Mouse (Mus musculus) limb, embryonic 12.5 days (tissue): Measurements from ENCODE around the gene Dock10. TPM values are rescaled to one million over a fixed set of nuclear protein-coding genes. Genes with fewer than 3 reads are reported as not detected.

Experiments used
- ATAC-seq: fragments of 200-750 bp; cut with Nextera tagmentation; 2 replicates; pipeline ENCODE4 v1.8.0; 2017; ENCODE audit warnings: low read depth, moderate TSS enrichment; ENCODE audit not compliant: insufficient number of reproducible peaks, insufficient read depth, low FRiP score, low TSS enrichment
- H3K27ac ChIP-seq: fragments of 300-500 bp; sonication (generic); 2 replicates; pipeline ENCODE4 v1.5.1; 2016; ENCODE audit warnings: mild to moderate bottlenecking, moderate library complexity
- H3K27me3 ChIP-seq: fragments of 300-500 bp; sonication (generic); 2 replicates; pipeline ENCODE4 v1.6.1; 2016; ENCODE audit warnings: mild to moderate bottlenecking, moderate library complexity
- H3K36me3 ChIP-seq: fragments of 300-500 bp; sonication (generic); 2 replicates; pipeline ENCODE4 v1.6.1; 2016; ENCODE audit warnings: mild to moderate bottlenecking, moderate library complexity
- H3K4me1 ChIP-seq: fragments of 300-500 bp; sonication (generic); replicated peaks from 2 replicates; pipeline ENCODE4 v1.6.1; 2016
- H3K4me2 ChIP-seq: fragments of 300-500 bp; sonication (generic); 2 replicates; pipeline ENCODE4 v1.6.1; 2016; ENCODE audit warnings: mild to moderate bottlenecking, moderate library complexity
- H3K4me3 ChIP-seq: fragments of 300-500 bp; sonication (generic); replicated peaks from 2 replicates; pipeline ENCODE4 v1.5.1; 2016; ENCODE audit warnings: mild to moderate bottlenecking
- H3K9ac ChIP-seq: fragments of 300-500 bp; sonication (generic); replicated peaks from 2 replicates; pipeline ENCODE4 v1.6.1; 2016; ENCODE audit warnings: mild to moderate bottlenecking, moderate library complexity
- H3K9me3 ChIP-seq: fragments of 300-500 bp; sonication (generic); 2 replicates; pipeline ENCODE4 v1.6.1; 2016; ENCODE audit warnings: mild to moderate bottlenecking, moderate library complexity
- WGBS: fragments of 180-500 bp; shearing (Covaris S2); methylation state at CpG from one replicate; pipeline ENCODE4 v1.1.7; 2016; 5-methylcytosine and 5-hydroxymethylcytosine counted together
- polyA plus RNA-seq: library from polyadenylated mRNA; unstranded; fragments of >200 nt; fragmentation: Nextera tagmentation; extraction: Ambion mirVana; gene quantifications from 2 replicates; pipeline ENCODE4 v1.2.1, GENCODE M21; 2016

Dock10 gene
- polyA plus RNA-seq, 1 experiment from 2014 or later: 4.5 TPM

- Histone ChIP-seq H3K9ac (no peak overlapping the region), H3K27ac (no peak overlapping the region), H3K36me3 (no peaks in the 10 kb centered on the region), H3K27me3 (no peaks in the 10 kb centered on the region), H3K4me1 (no peaks in the 10 kb centered on the region), H3K4me2 (no peak overlapping the region), H3K9me3 (no peaks in the 10 kb centered on the region), H3K4me3 (no peak overlapping the region)
- 69% methylated on average over 1 of the region's 1 CpGs for WGBS
- no peak for ATAC-seq
Measured at GRCm38 (mm10) chr1:80676004-80676673, 82.2 kb downstream of the Dock10 start.

GRCm38 (mm10) chr1:80671730-80672129 lies 86.6 kb downstream of the Dock10 start:
- no peak overlapping the region for H3K9ac ChIP-seq
- H3K4me2 ChIP-seq: no peak overlapping the region
- H3K27ac ChIP-seq: no peak overlapping the region
- H3K4me1 ChIP-seq: no peaks in the 10 kb centered on the region
- no peaks in the 10 kb centered on the region for H3K9me3 ChIP-seq
- no peak for ATAC-seq
- WGBS: 93% methylated on average over 3 of the region's 3 CpGs
- no peaks in the 10 kb centered on the region for H3K36me3 ChIP-seq
- H3K27me3 ChIP-seq: no peaks in the 10 kb centered on the region
- H3K4me3 ChIP-seq: no peak overlapping the region

GRCm38 (mm10) chr1:80671056-80671455 lies 87.3 kb downstream of the Dock10 start:
- no peak overlapping the region for H3K27ac ChIP-seq
- no peak overlapping the region for H3K9ac ChIP-seq
- WGBS: 77% methylated on average over 5 of the region's 5 CpGs
- no peak overlapping the region for H3K4me2 ChIP-seq
- H3K4me3 ChIP-seq: no peak overlapping the region
- no peaks in the 10 kb centered on the region for H3K4me1 ChIP-seq
- no peak for ATAC-seq
- no peaks in the 10 kb centered on the region for H3K36me3 ChIP-seq
- H3K27me3 ChIP-seq: no peaks in the 10 kb centered on the region
- no peaks in the 10 kb centered on the region for H3K9me3 ChIP-seq

- no peaks in the 10 kb centered on the region for H3K36me3 ChIP-seq
- H3K27ac ChIP-seq: no peak overlapping the region
- no peak overlapping the region for H3K4me2 ChIP-seq
- 71% methylated on average over 7 of the region's 7 CpGs for WGBS
- ATAC-seq: no peak
- H3K27me3 ChIP-seq: no peaks in the 10 kb centered on the region
- H3K9ac ChIP-seq: no peak overlapping the region
- H3K4me3 ChIP-seq: no peak overlapping the region
- H3K9me3 ChIP-seq: no peaks in the 10 kb centered on the region
- H3K4me1 ChIP-seq: no peaks in the 10 kb centered on the region
Measured at GRCm38 (mm10) chr1:80670387-80670786, 87.9 kb downstream of the Dock10 start.

- no peaks in the 10 kb centered on the region for H3K36me3 ChIP-seq
- ATAC-seq: no peak
- H3K27ac ChIP-seq: no peak overlapping the region
- no peaks in the 10 kb centered on the region for H3K9me3 ChIP-seq
- H3K9ac ChIP-seq: no peak overlapping the region
- H3K4me3 ChIP-seq: no peak overlapping the region
- no peaks in the 10 kb centered on the region for H3K4me1 ChIP-seq
- H3K4me2 ChIP-seq: no peak overlapping the region
- no peaks in the 10 kb centered on the region for H3K27me3 ChIP-seq
Measured at GRCm38 (mm10) chr1:80665761-80666160, 92.6 kb downstream of the Dock10 start.

- 90% methylated on average over 6 of the region's 6 CpGs for WGBS
- ATAC-seq: no peak
- H3K4me1 ChIP-seq: no peaks in the 10 kb centered on the region
Measured at GRCm38 (mm10) chr1:80665161-80665560, 93.2 kb downstream of the Dock10 start.

GRCm38 (mm10) chr1:80661506-80662402 lies 96.6 kb downstream of the Dock10 start:
- no peak overlapping the region for H3K4me3 ChIP-seq
- no peak overlapping the region for H3K9ac ChIP-seq
- no peak overlapping the region for H3K27ac ChIP-seq
- H3K9me3 ChIP-seq: no peaks in the 10 kb centered on the region
- no peaks in the 10 kb centered on the region for H3K36me3 ChIP-seq
- 83% methylated on average over 11 of the region's 11 CpGs for WGBS
- ATAC-seq: no peak
- no peaks in the 10 kb centered on the region for H3K27me3 ChIP-seq
- H3K4me1 ChIP-seq: no peaks in the 10 kb centered on the region
- H3K4me2 ChIP-seq: no peak overlapping the region

More at GRCm38 (mm10) chr1:80665161-80665560, 93.2 kb downstream of the Dock10 start:
- Histone ChIP-seq H3K27me3 (no peaks in the 10 kb centered on the region), H3K4me2 (no peak overlapping the region), H3K36me3 (no peaks in the 10 kb centered on the region), H3K9ac (no peak overlapping the region), H3K4me3 (no peak overlapping the region), H3K9me3 (no peaks in the 10 kb centered on the region), H3K27ac (no peak overlapping the region)

- H3K36me3 ChIP-seq: no peaks in the 10 kb centered on the region
- WGBS: 76% methylated on average over 6 of the region's 6 CpGs
- H3K4me3 ChIP-seq: no peak overlapping the region
- no peaks in the 10 kb centered on the region for H3K9me3 ChIP-seq
- no peak overlapping the region for H3K27ac ChIP-seq
- H3K27me3 ChIP-seq: no peaks in the 10 kb centered on the region
- no peak overlapping the region for H3K4me2 ChIP-seq
- no peak for ATAC-seq
- no peak overlapping the region for H3K9ac ChIP-seq
- H3K4me1 ChIP-seq: no peaks in the 10 kb centered on the region
Measured at GRCm38 (mm10) chr1:80659465-80660245, 98.7 kb downstream of the Dock10 start.

GRCm38 (mm10) chr1:80656389-80656788 lies 101.9 kb downstream of the Dock10 start:
- Histone ChIP-seq H3K4me1 (no peaks in the 10 kb centered on the region), H3K9ac (no peak overlapping the region), H3K36me3 (no peaks in the 10 kb centered on the region), H3K27me3 (no peaks in the 10 kb centered on the region), H3K9me3 (no peaks in the 10 kb centered on the region), H3K4me2 (no peak overlapping the region), H3K4me3 (no peak overlapping the region), H3K27ac (no peak overlapping the region)
- ATAC-seq: no peak
- 61% methylated on average over 2 of the region's 2 CpGs for WGBS

- ATAC-seq: no peak
- WGBS: 71% methylated on average over 1 of the region's 1 CpGs
- H3K4me1 ChIP-seq: no peaks in the 10 kb centered on the region
- no peak overlapping the region for H3K4me3 ChIP-seq
- no peak overlapping the region for H3K9ac ChIP-seq
- H3K36me3 ChIP-seq: no peaks in the 10 kb centered on the region
- H3K4me2 ChIP-seq: no peak overlapping the region
- no peaks in the 10 kb centered on the region for H3K27me3 ChIP-seq
- H3K27ac ChIP-seq: no peak overlapping the region
- H3K9me3 ChIP-seq: no peaks in the 10 kb centered on the region
Measured at GRCm38 (mm10) chr1:80655854-80656253, 102.5 kb downstream of the Dock10 start.

- Histone ChIP-seq H3K27ac (no peak overlapping the region), H3K9ac (no peak overlapping the region), H3K4me3 (no peak overlapping the region), H3K27me3 (no peaks in the 10 kb centered on the region), H3K9me3 (no peaks in the 10 kb centered on the region), H3K4me2 (no peak overlapping the region), H3K36me3 (no peaks in the 10 kb centered on the region), H3K4me1 (no peaks in the 10 kb centered on the region)
- WGBS: 70% methylated on average over 4 of the region's 4 CpGs
- no peak for ATAC-seq
Measured at GRCm38 (mm10) chr1:80655195-80655594, 103.1 kb downstream of the Dock10 start.
